Mouse (Mus musculus): ENCODE data around the gene Lingo1.

The Lingo1 gene

DNA sequence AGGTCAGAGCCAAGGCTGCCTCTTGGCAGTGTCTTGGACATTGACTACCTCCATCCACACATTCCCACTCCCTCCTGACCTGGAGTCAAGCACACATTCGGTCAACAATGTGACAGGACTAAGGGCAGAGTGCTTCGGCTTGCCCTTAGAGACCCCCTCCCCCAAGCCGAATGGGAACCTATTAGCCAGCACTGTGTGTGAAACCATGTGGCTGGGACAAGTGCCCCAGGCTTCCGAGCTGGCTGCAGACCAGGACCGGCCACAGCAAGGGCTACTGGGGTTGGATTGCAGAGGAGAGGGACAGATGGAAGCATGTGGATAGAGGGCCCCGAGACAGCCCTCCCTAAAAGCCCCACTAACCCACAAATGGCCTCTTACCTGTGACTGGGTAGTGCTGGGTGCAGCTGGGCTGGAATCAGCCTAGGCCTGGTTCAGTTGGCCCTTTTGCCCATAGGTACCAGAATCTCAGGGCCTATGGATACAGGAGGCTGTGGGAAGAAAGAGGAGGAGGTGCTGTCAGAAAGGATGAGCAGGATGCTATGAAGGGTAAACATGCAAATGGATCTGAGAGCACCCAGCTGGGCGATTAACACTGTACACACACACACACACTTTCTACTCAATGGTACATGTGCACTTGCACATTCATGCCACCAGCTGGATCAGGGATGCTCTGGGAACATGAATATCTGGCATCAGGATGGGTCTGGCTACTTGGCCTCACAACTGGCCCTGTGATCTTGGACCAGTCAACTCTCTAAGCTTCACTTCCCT lies 20.9 kb downstream of the Lingo1 start:
- no peak for DNase-seq (ENCODE audit: low spot score)

- peak; percentile 41 for DNase-seq (ENCODE audit: low spot score)
These were observed 22.0 kb downstream of the Lingo1 start for GRCm38 (mm10) chr9:56774231-56774630.

DNA sequence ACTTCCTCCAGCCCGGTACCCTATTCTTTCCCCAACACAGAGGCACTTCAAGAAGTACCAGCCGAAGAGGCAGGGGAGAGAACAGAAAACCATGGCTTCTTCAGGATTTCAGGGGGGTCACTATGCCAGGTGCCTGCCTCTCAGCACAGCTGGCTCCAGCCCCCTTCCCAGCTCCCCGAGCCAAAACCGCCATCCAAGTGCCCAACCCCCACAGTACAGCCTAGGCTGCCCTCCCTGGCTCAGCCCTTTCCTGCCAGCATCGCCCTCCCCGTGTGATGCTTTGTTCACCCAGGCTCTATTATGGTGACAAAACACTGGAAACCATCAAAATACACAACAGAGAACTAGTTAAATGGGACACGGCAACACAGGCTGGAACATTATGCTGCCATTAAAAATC lies 22.6 kb downstream of the Lingo1 start:
- DNase-seq (ENCODE audit: low spot score), result no peak

GRCm38 (mm10) chr9:56767653-56768136 lies 28.6 kb downstream of the Lingo1 start:
- no peak for DNase-seq (ENCODE audit: low spot score)

- no peak for DNase-seq (ENCODE audit: low spot score)
These were observed 29.5 kb downstream of the Lingo1 start for GRCm38 (mm10) chr9:56766629-56767357.

DNA sequence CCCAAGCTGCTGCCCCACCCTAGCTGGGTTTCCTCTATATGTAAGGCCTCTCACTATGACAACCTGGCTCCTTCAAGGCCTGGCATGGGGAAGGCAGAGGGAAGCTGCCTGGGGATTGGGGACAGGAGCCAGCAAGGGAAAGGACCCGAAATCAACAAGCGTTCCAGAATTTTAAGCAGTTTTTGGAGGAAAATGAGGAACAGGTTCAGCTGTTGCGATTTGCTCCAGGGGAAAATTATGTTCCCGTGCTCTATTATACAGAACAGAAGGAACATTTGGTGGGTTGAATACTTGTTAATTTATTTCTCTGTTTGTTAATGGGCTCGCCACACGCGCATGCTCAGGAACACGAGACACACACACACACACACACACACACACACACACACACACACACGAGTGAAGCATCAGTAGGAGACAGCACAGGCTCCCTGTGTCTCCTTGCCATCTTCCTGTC lies 34.1 kb downstream of the Lingo1 start:
- DNase-seq (ENCODE audit: low spot score), result no peak

- no peak for DNase-seq (ENCODE audit: low spot score)
These were observed 38.5 kb downstream of the Lingo1 start for GRCm38 (mm10) chr9:56757791-56758190.

DNA sequence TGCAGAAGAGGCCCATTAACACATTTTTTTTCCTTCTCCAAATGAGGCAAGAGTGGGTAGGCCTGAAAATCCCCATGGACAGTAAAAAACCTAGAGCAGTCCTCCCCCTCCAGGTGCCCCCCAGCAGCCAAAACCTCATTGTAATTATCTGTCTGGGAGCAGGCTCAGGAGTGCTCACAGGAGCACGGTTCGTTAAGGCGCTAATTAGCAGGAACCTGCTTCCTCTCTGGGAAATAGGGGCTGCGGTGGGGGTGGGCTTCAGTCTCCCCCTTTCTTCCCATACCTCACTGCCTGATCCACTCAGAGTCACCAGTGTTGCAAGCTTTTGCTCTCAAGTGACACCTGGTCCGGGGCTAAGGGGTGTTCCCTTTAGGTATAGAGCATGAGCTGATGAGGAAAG lies 41.1 kb downstream of the Lingo1 start:
- DNase-seq (ENCODE audit: low spot score), result no peak

GRCm38 (mm10) chr9:56753386-56753785 lies 42.9 kb downstream of the Lingo1 start:
- DNase-seq (ENCODE audit: low spot score), result no peak

DNA sequence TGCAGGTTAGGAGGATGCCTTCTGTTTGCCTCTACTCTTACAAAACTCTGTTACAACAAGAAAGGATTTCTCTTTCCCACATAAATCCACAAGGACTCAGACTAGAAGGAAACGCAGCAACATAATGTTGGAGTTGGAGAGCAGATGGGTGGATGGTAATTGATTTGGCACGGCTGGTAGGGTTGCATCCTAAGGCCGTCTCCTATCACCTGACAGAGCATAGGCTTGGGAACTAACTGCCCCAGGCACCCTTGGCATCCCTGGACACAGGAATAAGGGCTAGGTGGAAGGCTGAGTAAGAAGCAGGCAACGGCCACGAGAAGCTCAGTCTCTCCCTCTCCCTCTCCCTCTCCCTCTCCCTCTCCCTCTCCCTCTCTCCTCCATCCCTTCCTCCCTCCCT lies 48.2 kb downstream of the Lingo1 start:
- DNase-seq (ENCODE audit: low spot score), result no peak

DNA sequence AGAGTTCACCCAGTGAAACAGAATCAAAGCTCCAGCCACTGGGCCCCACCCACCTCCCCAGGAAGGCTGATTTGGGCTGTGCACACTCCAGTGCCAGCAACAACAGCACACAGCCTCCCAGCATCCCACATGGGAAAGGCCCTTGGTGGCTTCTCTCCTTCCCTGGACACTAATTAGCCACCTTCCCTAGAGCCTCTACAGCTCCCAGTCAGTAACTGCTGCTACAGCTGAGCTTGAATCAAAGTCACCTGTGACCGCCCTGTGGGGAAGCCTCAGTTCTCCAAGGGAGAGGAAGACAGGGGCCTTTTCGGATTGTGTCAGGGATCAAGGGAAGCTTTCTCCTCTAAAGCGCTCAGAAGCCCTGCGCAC lies 49.4 kb downstream of the Lingo1 start:
- no peak for DNase-seq (ENCODE audit: low spot score)

DNA sequence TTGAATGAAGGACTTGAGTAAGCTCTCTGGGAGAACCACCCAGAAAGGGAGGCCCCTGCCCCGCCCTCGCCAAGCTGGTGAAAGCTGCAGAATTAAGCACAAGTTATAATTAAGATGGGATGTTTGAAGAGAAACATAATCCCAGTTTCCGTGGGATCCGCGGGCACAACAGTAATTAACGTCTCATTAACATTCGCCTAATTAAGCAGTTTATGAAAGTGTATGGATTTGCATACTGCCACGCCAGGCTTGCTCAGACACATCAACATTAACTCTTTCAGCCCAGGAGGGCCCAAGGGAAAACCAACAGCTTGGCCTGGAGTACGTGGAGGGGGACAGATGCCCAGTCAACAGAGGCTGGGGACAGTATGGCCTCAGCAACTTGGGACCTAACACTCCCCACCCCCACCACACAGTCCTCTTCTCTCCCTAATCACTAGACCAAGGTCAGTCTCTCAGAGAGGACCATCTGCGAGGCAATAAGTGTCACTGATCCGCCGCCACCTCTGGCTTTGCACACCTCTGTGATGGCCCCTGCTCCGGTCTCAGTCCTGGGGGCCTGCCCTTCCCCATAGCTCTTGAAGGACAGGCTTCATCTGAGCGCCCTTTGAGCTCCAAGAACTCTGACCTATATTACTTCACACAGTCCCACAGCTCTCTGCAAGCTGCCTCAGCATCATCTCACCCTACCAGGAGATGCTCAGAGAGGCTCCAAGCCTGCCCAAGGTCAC lies 49.9 kb downstream of the Lingo1 start:
- DNase-seq (ENCODE audit: low spot score), result no peak

DNA sequence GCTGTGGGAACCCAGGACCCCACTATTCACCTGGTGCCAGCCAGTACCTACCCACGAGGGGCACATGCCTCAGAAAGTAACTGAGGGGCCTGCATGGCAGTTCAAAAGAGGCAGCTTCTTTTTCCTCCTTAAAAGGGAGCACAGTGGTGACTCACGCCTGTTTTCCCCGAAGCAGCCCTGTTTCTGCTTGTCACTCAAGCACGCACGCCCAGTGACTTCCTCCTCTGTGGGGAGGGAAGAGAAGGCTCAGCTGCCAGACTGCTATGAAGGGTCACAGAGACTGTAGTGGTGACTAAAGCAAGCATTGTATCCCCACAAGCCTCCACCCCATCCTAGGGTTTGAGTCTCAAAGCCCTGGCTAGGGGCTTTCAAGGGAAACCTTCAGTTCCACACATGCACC lies 51.9 kb downstream of the Lingo1 start:
- no peak for DNase-seq (ENCODE audit: low spot score)

DNA sequence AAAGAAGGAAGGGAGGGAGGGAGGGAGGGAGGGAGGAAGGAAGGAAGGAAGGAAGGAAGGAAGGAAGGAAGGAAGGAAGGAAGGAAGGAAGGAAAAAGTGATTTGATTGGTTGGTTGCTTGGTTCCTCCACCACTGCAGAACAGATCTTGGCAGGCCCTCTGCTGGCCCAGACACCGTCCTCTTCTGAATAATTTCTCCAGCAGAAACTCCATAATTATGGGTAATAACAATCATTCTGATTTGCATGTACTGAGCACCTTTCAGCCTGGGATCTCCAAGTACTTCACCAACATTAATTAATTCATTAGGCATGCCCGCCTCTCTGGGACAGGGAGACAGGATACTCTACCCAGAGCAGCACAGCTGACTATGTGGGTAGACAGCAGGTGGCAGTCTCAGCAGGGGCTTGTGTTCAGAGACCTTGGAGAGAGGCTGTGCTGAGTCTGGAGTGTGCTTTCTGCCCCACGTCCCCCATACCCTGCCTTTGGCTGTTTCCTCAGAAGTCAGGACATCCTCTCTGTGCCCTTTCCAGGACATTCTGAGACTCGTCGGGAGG lies 57.0 kb downstream of the Lingo1 start:
- no peak for DNase-seq (ENCODE audit: low spot score)

- no peak for DNase-seq (ENCODE audit: low spot score)
These were observed 57.8 kb downstream of the Lingo1 start for GRCm38 (mm10) chr9:56738261-56739171.

DNA sequence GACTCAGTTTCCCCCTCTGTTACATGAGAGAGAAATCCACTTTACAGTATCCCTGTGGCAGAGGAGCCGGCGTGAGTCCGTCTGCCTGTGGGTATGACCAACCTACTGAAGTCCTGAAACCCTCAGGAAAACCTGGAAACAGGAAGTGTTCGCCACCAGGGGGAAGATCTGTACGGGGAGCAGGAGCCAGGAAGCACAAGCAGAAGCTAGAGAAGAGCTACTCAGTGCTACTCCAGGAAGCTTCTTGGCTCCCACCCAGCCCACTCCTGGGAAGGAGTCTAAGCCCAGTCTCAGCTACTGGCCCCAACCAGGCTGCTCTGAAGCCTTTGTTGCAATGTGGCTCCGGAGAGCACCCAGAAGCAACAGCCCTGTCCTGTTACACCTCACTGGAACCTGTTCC lies 61.9 kb downstream of the Lingo1 start:
- DNase-seq (ENCODE audit: low spot score), result no peak

DNA sequence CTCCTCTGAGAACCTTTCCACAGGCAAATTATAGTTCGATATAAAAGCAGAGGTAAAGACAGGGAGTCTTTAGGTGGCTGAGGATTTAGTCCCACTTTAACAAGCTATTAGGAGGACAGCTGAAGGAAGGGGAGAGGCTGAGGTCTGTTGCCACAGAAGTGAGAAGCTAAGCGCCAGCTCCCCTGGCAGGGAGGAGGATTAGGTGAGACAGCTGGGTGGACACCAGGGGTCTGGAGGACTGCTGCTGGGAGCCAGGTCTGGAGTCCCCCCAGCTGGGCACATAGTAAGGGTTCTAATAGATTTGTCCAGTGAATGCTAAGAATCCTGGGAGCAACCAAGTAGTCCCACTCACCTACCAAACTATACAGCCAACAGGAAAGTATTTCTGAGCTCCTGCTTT lies 65.3 kb downstream of the Lingo1 start:
- DNase-seq (ENCODE audit: low spot score), result no peak

DNA sequence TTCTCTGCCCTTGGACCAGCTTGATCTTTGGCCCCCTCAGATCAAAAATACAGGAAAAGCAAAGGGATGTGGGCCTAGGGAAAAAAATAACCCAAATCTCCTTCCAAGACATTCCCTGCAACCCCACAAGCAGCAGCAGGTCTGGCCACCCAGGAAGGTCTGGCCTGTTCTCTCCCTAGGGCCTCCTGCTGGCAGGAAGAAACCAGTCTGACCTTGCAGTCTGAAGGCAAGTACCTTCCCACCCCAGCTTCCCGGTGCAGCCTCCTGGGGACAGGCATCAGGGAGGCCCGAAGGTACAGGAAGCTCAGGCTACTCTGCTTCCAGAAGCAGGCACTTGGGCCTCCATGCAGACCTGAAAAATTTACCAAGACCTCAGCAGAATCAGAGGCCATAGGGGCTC lies 67.1 kb downstream of the Lingo1 start:
- no peak for DNase-seq (ENCODE audit: low spot score)

GRCm38 (mm10) chr9:56727703-56728684 lies 68.3 kb downstream of the Lingo1 start:
- no peak for DNase-seq (ENCODE audit: low spot score)

GRCm38 (mm10) chr9:56725814-56726213 lies 70.5 kb downstream of the Lingo1 start:
- peak; percentile 62 for DNase-seq (ENCODE audit: low spot score)

All from left cerebral cortex, adult 11 months (tissue).